Mouse (Mus musculus) midbrain, embryonic 13.5 days (tissue): ENCODE measurements at regions not wholly inside any gene's neighbourhood (a gene's known extent, or its start where the extent isn't known, plus 50 kb on each side); places are given as distances from the start of the nearest gene placed in this dataset.

Experiments used
- ATAC-seq: fragments of 200-750 bp; cut with Nextera tagmentation; 2 replicates; pipeline ENCODE4 v1.8.0; 2017; ENCODE audit warnings: mild to moderate bottlenecking, moderate TSS enrichment, moderate library complexity
- H3K27ac ChIP-seq: fragments of 300-500 bp; sonication (generic); 2 replicates; pipeline ENCODE4 v1.5.1; 2015; ENCODE audit warnings: inconsistent platforms, mild to moderate bottlenecking, moderate library complexity
- H3K27me3 ChIP-seq: fragments of 300-500 bp; sonication (generic); 2 replicates; pipeline ENCODE4 v1.6.1; 2015; ENCODE audit warnings: mild to moderate bottlenecking, inconsistent platforms
- H3K36me3 ChIP-seq: fragments of 300-500 bp; sonication (generic); 2 replicates; pipeline ENCODE4 v1.6.1; 2015; ENCODE audit warnings: mild to moderate bottlenecking, inconsistent platforms
- H3K4me1 ChIP-seq: fragments of 300-500 bp; sonication (generic); replicated peaks from 2 replicates; pipeline ENCODE4 v1.6.1; 2015; ENCODE audit warnings: inconsistent platforms
- H3K4me2 ChIP-seq: fragments of 300-500 bp; sonication (generic); replicated peaks from 2 replicates; pipeline ENCODE4 v1.6.1; 2015; ENCODE audit warnings: moderate library complexity, mild to moderate bottlenecking, inconsistent platforms
- H3K4me3 ChIP-seq: fragments of 300-500 bp; sonication (generic); replicated peaks from 2 replicates; pipeline ENCODE4 v1.5.1; 2015; ENCODE audit warnings: mild to moderate bottlenecking, inconsistent platforms
- H3K9ac ChIP-seq: fragments of 300-500 bp; sonication (generic); replicated peaks from 2 replicates; pipeline ENCODE4 v1.6.1; 2015; ENCODE audit warnings: mild to moderate bottlenecking, inconsistent platforms
- H3K9me3 ChIP-seq: fragments of 300-500 bp; sonication (generic); 2 replicates; pipeline ENCODE4 v1.6.1; 2016; ENCODE audit warnings: mild to moderate bottlenecking, inconsistent platforms
- WGBS: fragments of 180-500 bp; shearing (Covaris S2); methylation state at CpG from one replicate; pipeline ENCODE4 v1.1.7; 2015; 5-methylcytosine and 5-hydroxymethylcytosine counted together

DNA sequence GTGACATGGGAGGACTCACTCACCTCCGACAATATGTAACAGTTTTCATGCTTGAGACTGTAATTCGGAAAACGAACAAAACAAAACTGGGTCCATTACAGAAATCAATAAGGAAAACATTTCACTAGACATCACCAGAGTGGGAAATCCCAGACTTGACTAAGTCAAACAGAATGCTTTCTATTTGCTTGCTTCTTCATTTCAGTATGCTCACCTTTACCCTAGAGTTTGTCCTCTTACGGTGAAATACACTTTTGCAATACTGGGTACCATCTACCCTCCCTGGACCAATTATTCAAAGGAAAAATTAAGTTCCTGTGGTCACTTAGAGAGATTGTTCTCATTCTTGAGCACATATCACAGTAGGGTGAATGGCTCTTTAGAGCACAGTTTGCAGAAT lies 613.4 kb upstream of the 4930412O13Rik start:
- Histone ChIP-seq H3K4me3 (no peak overlapping the region), H3K9ac (no peak overlapping the region), H3K27me3 (no peaks in the 10 kb centered on the region), H3K4me1 (no peaks in the 10 kb centered on the region), H3K9me3 (no peaks in the 10 kb centered on the region), H3K27ac (no peak overlapping the region), H3K36me3 (no peaks in the 10 kb centered on the region), H3K4me2 (no peak overlapping the region)
- 98% methylated on average over 4 of the region's 4 CpGs for whole genome bisulfite sequencing
- no peak for ATAC-seq

- H3K27me3 ChIP-seq: no peaks in the 10 kb centered on the region
- H3K4me2 ChIP-seq: no peak overlapping the region
- H3K36me3 ChIP-seq: no peaks in the 10 kb centered on the region
- no peaks in the 10 kb centered on the region for H3K4me1 ChIP-seq
- H3K27ac ChIP-seq: no peak overlapping the region
- H3K4me3 ChIP-seq: no peak overlapping the region
- H3K9ac ChIP-seq: no peak overlapping the region
- H3K9me3 ChIP-seq: no peaks in the 10 kb centered on the region
- WGBS: 86% methylated on average over 2 of the region's 2 CpGs
- ATAC-seq: no peak
These were observed 597.6 kb upstream of the 4930412O13Rik start for GRCm38 (mm10) chr2:9283441-9283840.

GRCm38 (mm10) chr2:9285800-9286199 lies 595.3 kb upstream of the 4930412O13Rik start:
- WGBS: 88% methylated on average over 8 of the region's 8 CpGs
- Histone ChIP-seq H3K9me3 (no peaks in the 10 kb centered on the region), H3K27me3 (no peaks in the 10 kb centered on the region), H3K4me3 (no peak overlapping the region), H3K4me2 (no peak overlapping the region), H3K4me1 (no peaks in the 10 kb centered on the region), H3K9ac (no peak overlapping the region), H3K36me3 (no peaks in the 10 kb centered on the region), H3K27ac (no peak overlapping the region)
- ATAC-seq: no peak

- Histone ChIP-seq H3K4me2 (no peak overlapping the region), H3K9me3 (no peaks in the 10 kb centered on the region), H3K9ac (no peak overlapping the region), H3K4me1 (no peaks in the 10 kb centered on the region), H3K27ac (no peak overlapping the region), H3K4me3 (no peak overlapping the region), H3K27me3 (no peaks in the 10 kb centered on the region), H3K36me3 (no peaks in the 10 kb centered on the region)
- WGBS: 98% methylated on average over 1 of the region's 1 CpGs
- ATAC-seq: no peak
These were observed 594.0 kb upstream of the 4930412O13Rik start for GRCm38 (mm10) chr2:9287077-9287476.

DNA sequence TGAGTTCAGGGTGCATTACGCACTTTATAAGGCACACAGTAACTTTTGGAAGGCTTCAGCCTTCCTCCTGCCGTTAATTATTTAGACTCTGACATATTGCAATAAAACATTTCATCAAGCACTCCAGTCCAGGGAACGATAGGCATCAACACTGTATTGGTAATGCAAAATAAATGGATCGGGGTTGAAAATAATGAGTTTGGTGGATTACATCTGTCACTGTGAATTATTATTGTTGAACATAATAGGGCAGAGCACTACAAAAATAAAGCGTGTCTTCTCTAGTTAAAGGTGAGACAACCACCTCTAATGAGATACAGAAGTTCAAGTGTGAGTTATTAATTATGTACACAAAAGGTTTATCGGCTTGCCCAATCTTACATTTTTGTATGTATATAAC lies 593.4 kb upstream of the 4930412O13Rik start:
- Histone ChIP-seq H3K4me2 (no peak overlapping the region), H3K9ac (no peak overlapping the region), H3K27ac (no peak overlapping the region), H3K36me3 (no peaks in the 10 kb centered on the region), H3K4me3 (no peak overlapping the region), H3K9me3 (no peaks in the 10 kb centered on the region), H3K4me1 (no peaks in the 10 kb centered on the region), H3K27me3 (no peaks in the 10 kb centered on the region)
- 92% methylated on average over 6 of the region's 6 CpGs for WGBS
- no peak for ATAC-seq

GRCm38 (mm10) chr2:9331630-9332352 lies 549.3 kb upstream of the 4930412O13Rik start:
- H3K27ac ChIP-seq: no peak overlapping the region
- H3K4me1 ChIP-seq: no peaks in the 10 kb centered on the region
- no peaks in the 10 kb centered on the region for H3K9me3 ChIP-seq
- 0 out of 2 replicates have a peak overlapping the region, but pooled peaks have one; percentile 15 for H3K4me2 ChIP-seq
- WGBS: 36% methylated on average over 16 of the region's 16 CpGs
- no peaks in the 10 kb centered on the region for H3K36me3 ChIP-seq
- H3K9ac ChIP-seq: no peak overlapping the region
- no peaks in the 10 kb centered on the region for H3K27me3 ChIP-seq
- H3K4me3 ChIP-seq: no peak overlapping the region
- ATAC-seq: no peak

- Histone ChIP-seq H3K36me3 (no peaks in the 10 kb centered on the region), H3K9ac (no peak overlapping the region), H3K4me1 (no peaks in the 10 kb centered on the region), H3K4me2 (no peak overlapping the region), H3K27me3 (no peaks in the 10 kb centered on the region), H3K4me3 (no peak overlapping the region), H3K9me3 (no peaks in the 10 kb centered on the region), H3K27ac (no peak overlapping the region)
- 87% methylated on average over 4 of the region's 4 CpGs for WGBS
- no peak for ATAC-seq
These were observed 532.1 kb upstream of the 4930412O13Rik start for GRCm38 (mm10) chr2:9348982-9349381.

DNA sequence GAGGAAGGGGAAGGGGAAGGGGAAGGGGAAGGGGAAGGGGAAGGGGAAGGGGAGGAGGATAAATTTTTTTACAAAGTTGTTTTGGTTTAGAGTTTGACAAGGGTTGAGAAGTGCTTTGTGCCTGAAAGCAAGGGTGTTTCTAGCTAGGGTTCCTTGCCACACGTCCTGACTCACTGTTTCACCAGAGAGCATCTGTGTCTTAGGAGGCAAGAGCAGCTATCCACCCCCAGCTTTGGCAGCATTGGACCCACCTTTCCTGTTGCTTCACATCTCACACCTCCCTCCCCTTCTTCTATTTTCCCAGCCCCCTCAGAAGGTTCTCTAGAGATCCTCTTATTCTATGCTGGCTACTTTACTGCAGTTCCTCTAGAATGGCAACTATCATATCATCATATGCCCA lies 531.1 kb upstream of the 4930412O13Rik start:
- ATAC-seq: no peak
- Histone ChIP-seq H3K27me3 (no peaks in the 10 kb centered on the region), H3K27ac (no peak overlapping the region), H3K9me3 (no peaks in the 10 kb centered on the region), H3K9ac (no peak overlapping the region), H3K4me3 (no peak overlapping the region), H3K4me1 (no peaks in the 10 kb centered on the region), H3K4me2 (no peak overlapping the region), H3K36me3 (no peaks in the 10 kb centered on the region)
- 37% methylated on average over 1 of the region's 1 CpGs for WGBS

GRCm38 (mm10) chr2:9352190-9352589 lies 528.9 kb upstream of the 4930412O13Rik start:
- H3K9ac ChIP-seq: no peak overlapping the region
- ATAC-seq: 0 out of 2 replicates have a peak, but pooled peaks have one; percentile 48
- H3K27ac ChIP-seq: no peak overlapping the region
- H3K36me3 ChIP-seq: no peaks in the 10 kb centered on the region
- 50% methylated on average over 7 of the region's 7 CpGs for WGBS
- no peak overlapping the region for H3K4me2 ChIP-seq
- H3K4me3 ChIP-seq: no peak overlapping the region
- H3K4me1 ChIP-seq: no peaks in the 10 kb centered on the region
- no peaks in the 10 kb centered on the region for H3K9me3 ChIP-seq
- no peaks in the 10 kb centered on the region for H3K27me3 ChIP-seq

- Histone ChIP-seq H3K9me3 (no peaks in the 10 kb centered on the region), H3K9ac (no peak overlapping the region), H3K27me3 (no peaks in the 10 kb centered on the region), H3K27ac (no peak overlapping the region), H3K4me3 (no peak overlapping the region), H3K4me2 (no peak overlapping the region), H3K4me1 (no peaks in the 10 kb centered on the region), H3K36me3 (no peaks in the 10 kb centered on the region)
- ATAC-seq: no peak
- 67% methylated on average over 4 of the region's 4 CpGs for WGBS
These were observed 521.0 kb upstream of the 4930412O13Rik start for GRCm38 (mm10) chr2:9360020-9360419.

DNA sequence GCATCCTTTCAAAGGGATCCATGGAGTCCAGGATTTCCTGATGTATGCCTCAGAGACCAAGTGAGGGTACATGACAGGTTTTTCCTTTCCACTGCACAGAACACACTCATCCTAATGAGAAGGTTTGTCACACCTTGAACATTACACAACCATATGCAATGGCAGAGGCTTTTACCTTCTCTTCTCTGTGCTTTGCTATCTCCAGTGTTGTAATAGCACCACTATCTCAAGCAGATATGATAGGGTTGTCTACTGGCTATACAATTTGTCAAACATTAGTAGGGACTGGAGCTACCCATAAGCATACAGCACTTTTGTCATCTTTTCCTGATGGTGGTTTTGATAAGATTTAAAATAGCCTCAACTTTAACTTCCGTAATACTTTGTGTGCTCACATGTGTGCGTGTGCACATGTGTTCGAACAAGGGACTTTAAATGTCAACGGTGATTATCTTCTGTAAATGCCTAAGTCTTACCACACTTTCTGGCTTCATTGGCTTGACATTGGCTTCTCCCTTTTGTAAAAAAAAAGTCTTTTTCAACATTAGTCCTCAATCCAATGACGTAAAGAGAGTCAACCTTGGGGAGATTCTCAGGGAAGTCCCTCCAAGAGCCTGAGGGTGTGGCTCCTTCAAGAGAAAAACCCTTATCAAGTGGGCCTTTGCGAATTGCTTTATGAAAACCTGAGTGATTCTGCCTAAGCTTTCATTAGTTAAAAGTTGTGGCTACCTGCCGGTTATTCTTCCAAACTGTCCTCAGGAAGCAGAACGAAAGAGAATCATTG lies 513.1 kb upstream of the 4930412O13Rik start:
- no peak overlapping the region for H3K9ac ChIP-seq
- 95% methylated on average over 8 of the region's 8 CpGs for WGBS
- no peak overlapping the region for H3K4me2 ChIP-seq
- no peaks in the 10 kb centered on the region for H3K4me1 ChIP-seq
- H3K27ac ChIP-seq: no peak overlapping the region
- H3K4me3 ChIP-seq: no peak overlapping the region
- no peaks in the 10 kb centered on the region for H3K27me3 ChIP-seq
- no peak for ATAC-seq
- H3K9me3 ChIP-seq: no peaks in the 10 kb centered on the region
- no peaks in the 10 kb centered on the region for H3K36me3 ChIP-seq

DNA sequence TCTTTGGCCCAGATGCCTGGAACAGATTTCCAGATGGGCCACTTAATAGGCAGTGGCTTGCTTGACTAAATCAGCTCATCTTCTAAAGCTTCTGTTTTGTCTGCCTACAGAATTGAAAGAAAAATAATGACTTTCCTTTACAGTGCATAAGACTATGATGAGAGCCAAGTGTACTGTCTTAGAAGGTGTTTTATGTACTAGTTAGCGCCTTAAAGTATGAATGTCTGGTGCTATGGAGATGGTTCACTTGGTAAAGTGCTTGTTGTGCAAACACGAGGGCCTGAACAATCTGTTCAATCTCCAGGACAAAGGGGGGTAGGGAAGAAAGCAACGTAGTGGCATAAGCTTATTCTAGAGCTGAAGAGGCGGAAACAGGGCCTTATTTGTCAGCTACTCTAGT lies 511.5 kb upstream of the 4930412O13Rik start:
- H3K4me3 ChIP-seq: no peak overlapping the region
- H3K9ac ChIP-seq: no peak overlapping the region
- H3K4me1 ChIP-seq: no peaks in the 10 kb centered on the region
- ATAC-seq: no peak
- H3K36me3 ChIP-seq: no peaks in the 10 kb centered on the region
- H3K9me3 ChIP-seq: no peaks in the 10 kb centered on the region
- no peak overlapping the region for H3K4me2 ChIP-seq
- H3K27me3 ChIP-seq: no peaks in the 10 kb centered on the region
- H3K27ac ChIP-seq: no peak overlapping the region
- 63% methylated on average over 4 of the region's 4 CpGs for WGBS
